Mouse (Mus musculus): ENCODE results near the gene Dcbld1. TPM values are rescaled to one million over a fixed set of nuclear protein-coding genes. Genes with fewer than 3 reads are reported as not detected.

Gene Dcbld1
- 3.1 and 4.6 TPM in 2 replicates for polyA plus RNA-seq (2015; fragmentation: Nextera tagmentation; extraction: Ambion mirVana)

DNA sequence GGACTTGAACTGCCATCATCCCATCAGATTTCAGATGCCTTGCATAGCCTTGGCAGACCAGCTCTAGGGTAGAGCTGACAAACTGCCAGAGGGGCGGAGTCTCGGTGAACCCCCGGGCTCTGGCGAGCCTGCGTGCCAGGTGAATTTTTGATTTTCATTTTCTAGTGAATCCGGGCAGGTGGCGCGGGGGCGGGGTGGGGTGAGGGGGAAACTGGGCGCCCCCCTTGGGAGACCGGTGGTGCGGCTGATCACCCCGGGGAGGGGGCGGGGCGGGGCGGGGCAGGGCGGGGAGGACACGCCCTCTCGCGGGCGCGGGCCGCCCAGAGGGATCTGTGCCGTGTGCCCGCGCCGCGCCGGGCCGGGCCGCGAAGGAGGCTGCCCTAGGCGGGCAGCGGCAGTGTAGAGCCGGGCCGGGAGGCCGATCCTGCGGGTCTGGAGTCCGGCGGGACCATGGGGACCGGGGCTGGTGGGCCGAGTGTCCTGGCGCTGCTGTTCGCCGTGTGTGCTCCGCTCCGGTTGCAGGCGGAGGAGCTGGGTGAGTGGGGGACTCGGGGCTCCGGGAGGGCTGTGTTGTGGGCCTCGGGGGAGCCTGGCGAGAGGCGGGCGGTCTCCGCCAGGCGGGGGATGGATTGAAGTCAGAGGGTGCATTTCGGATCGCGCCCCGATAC is at the start of gene Dcbld1:
Dcbld1 (plus strand) TSS at position 319 of the 668 bp plus-strand sequence.

DNA sequence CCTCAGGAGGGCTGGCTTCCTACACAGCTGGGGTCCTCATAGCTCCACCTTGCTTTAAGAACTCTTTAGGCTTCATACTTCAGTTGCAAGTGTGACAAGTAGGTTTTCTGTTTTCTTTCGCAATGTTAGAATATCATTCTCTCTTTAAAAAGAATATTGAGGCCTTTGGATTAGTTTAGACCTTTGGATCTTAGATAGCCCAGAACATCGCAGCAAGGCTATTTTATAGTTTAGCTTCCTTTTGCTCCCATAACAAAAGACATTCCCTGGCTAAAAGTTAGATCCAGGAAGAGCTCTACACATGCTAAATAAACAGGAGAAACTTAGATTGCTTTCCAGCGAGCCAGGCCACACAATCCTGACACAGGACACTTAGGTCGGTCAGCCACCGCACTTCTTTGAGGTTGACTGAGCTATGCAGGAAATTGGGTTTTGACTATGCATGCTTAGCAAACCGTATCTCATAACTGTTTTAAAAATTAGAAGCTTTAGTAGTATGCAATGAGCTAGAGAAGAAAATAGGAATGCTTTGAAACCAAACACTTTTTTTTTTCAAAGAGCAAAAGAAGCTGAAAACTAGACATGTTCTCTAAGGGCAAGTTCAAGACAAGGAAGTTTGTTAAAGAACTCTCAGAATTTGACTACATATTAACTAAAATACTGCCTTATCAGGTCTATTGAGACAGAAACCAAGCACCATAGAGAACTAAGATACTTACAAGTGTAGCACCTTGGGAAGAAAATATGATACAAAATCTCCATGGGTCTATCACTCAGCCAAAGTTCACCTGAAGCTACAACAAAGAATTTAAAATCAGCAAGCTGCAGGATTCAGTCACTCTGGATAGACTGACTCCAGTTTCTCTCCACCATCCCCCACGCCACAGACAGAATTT is 38.2 kb upstream of the Dcbld1 start, which contains the start of gene Ros1:
Ros1 (minus strand) TSS at position 288 of the 896 bp plus-strand sequence.

DNA sequence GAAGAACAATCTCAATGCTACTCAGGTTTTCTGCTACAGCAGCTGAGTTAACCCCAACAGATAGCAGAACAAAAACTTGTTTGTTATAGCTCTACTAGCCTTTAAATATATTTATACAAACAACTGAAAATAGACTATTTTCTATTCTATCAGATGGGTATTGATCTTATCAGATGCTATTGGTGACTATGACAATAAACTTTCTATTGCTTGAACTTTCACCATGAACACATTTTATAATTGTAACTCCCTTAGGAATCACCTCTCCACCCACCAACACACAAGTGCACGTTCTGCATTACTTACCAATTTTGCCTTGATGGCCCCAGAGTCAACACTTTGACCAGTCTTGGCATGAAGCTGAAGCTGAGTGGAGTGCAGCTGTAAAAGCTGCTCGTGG is 125.0 kb downstream of the Dcbld1 start, which contains the start of gene Gm26741:
Gm26741 (plus strand) TSS at position 301 of the 400 bp plus-strand sequence.

Other genes starting within 250 kb of the Dcbld1 start
- gene Vgll2, start 211.1 kb upstream of the Dcbld1 start, polyA plus RNA-seq (2015; fragmentation: Nextera tagmentation; extraction: Ambion mirVana): 97.6 and 102 TPM in 2 replicates
- 0.04 and 0.08 TPM in 2 replicates for gene Ros1, start 38.4 kb upstream of the Dcbld1 start, polyA plus RNA-seq (2015; fragmentation: Nextera tagmentation; extraction: Ambion mirVana)
- not detected in 2 replicates for gene Gm26741, start 125.1 kb downstream of the Dcbld1 start, polyA plus RNA-seq (2015; fragmentation: Nextera tagmentation; extraction: Ambion mirVana)
- 9.5 and 9.6 TPM in 2 replicates for gene Gopc, start 148.5 kb downstream of the Dcbld1 start, polyA plus RNA-seq (2015; fragmentation: Nextera tagmentation; extraction: Ambion mirVana)
- 0.07 and 0.18 TPM in 2 replicates for gene Nepn, start 155.4 kb downstream of the Dcbld1 start, polyA plus RNA-seq (2015; fragmentation: Nextera tagmentation; extraction: Ambion mirVana)
- gene Nus1, start 183.9 kb downstream of the Dcbld1 start, polyA plus RNA-seq (2015; fragmentation: Nextera tagmentation; extraction: Ambion mirVana): 8.1 and 10.7 TPM in 2 replicates

Measured in skeletal muscle tissue, postnatal 0 days (tissue).